16 mouse cellular contexts compared by ENCODE assay signal in the genomic region with DNA sequence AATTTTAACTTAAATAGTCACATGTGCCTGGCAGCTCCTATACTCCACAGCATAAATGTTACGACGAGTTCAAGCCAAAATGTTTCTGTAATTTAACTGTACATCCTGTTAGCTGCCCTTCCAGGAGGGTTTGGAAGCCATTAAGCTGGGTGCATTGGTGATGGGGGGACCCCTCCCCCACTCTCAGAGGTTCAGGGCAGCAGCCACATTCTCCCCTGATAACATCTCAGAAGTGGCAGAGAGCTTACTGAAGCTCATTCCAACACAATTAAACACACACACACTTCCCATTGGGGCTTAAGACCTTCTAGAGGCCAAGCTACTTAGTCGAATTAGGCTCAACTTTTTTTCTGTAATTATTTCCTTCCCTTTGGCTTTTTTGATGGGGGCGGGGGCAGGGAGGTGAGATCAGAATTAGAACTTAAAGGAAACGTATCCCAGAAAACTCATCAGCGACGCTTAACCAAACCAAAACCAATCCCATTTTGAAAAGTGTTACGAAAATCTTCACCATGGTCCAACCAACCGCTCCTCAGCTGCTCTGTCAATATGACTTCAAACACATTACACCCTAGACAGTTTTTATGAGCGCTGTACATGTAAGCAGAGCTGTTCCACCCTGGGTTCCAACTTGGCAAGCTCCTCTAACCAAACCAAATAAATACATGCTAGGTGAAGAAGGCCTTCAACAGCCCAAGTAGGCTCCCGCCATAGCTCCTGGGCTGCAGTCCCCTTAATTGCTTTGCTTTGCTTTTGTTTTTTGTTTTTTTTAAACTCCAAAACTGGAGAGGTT. TPM values are rescaled to one million over a fixed set of nuclear protein-coding genes. Genes with fewer than 3 reads are reported as not detected.
A peak's percentile ranks its signal among the peaks of the same experiment; 100 is the strongest.
DNase-seq lines count a peak whose midpoint lies in the region; ATAC-seq lines count a peak whose summit lies in the region.
"Had no signal": no experiment of that assay in that cellular context is flagged by ENCODE, and none has a peak within 500 bp of the region (broad histone marks: within the 10 kb centered on the region; RNA-seq: fewer than 3 reads in every experiment).

No protein-coding gene starts in this region.

- H3K9ac ChIP-seq in heart, embryonic 11.5 days (ENCODE audit: low read depth, low read length): no peak overlapping the region
- H3K9ac ChIP-seq in kidney, embryonic 16.5 days (replicated peaks; ENCODE audit: low read length): no peak overlapping the region
- H3K9ac ChIP-seq in embryonic facial prominence, embryonic 11.5 days (replicated peaks; ENCODE audit: low read length): no peak overlapping the region
- no peak overlapping the region for H3K9ac ChIP-seq in midbrain, embryonic 14.5 days (replicated peaks; ENCODE audit: low read length)
- no peak overlapping the region for H3K9ac ChIP-seq in midbrain, embryonic 16.5 days (ENCODE audit: low read depth, low read length)
- H3K9ac ChIP-seq: forebrain, embryonic 13.5 days had no signal

- H3K27ac ChIP-seq in heart, embryonic 11.5 days (ENCODE audit: low read depth, low read length): 0 out of 2 replicates have a peak overlapping the region, but pooled peaks have one; percentile 29
- 0 out of 2 replicates have a peak overlapping the region, but pooled peaks have one; percentile 1 for H3K27ac ChIP-seq in kidney, embryonic 16.5 days (ENCODE audit: low read length)
- no peak overlapping the region for H3K27ac ChIP-seq in embryonic facial prominence, embryonic 11.5 days (replicated peaks; ENCODE audit: low read depth, low read length)
- no peak overlapping the region for H3K27ac ChIP-seq in midbrain, embryonic 14.5 days (replicated peaks; ENCODE audit: low read depth, low read length)
- no peak overlapping the region for H3K27ac ChIP-seq in midbrain, embryonic 16.5 days (ENCODE audit: low read length)
- H3K27ac ChIP-seq: forebrain, embryonic 13.5 days; left cerebral cortex, adult 2 months had no signal

- H3K36me3 ChIP-seq in heart, embryonic 11.5 days (ENCODE audit: control insufficient read depth, insufficient read depth, low read length): no peaks in the 10 kb centered on the region
- H3K36me3 ChIP-seq in kidney, embryonic 16.5 days (ENCODE audit: insufficient read depth, low read length): no peaks in the 10 kb centered on the region
- H3K36me3 ChIP-seq in embryonic facial prominence, embryonic 11.5 days (replicated peaks; ENCODE audit: control insufficient read depth, insufficient read depth, low read depth, low read length): no peaks in the 10 kb centered on the region
- no peaks in the 10 kb centered on the region for H3K36me3 ChIP-seq in midbrain, embryonic 14.5 days (ENCODE audit: control insufficient read depth, insufficient read depth, low read length)
- H3K36me3 ChIP-seq in midbrain, embryonic 16.5 days (ENCODE audit: control insufficient read depth, insufficient read depth, low read length): no peaks in the 10 kb centered on the region

- peaks cover 62% of the 10 kb centered on the region for H3K4me1 ChIP-seq in heart, embryonic 11.5 days (ENCODE audit: control insufficient read depth, insufficient read depth, low read length)
- peaks cover 43% of the 10 kb centered on the region for H3K4me1 ChIP-seq in kidney, embryonic 16.5 days (ENCODE audit: insufficient read depth, low read length)
- no peaks in the 10 kb centered on the region for H3K4me1 ChIP-seq in embryonic facial prominence, embryonic 11.5 days (ENCODE audit: control insufficient read depth, insufficient read depth, low read length)
- H3K4me1 ChIP-seq in midbrain, embryonic 14.5 days (ENCODE audit: control insufficient read depth, insufficient read depth, low read length): peaks cover 10% of the 10 kb centered on the region; the same call in 1 of the 2 replicates
- H3K4me1 ChIP-seq in midbrain, embryonic 16.5 days (ENCODE audit: control insufficient read depth, insufficient read depth, low read length): peaks cover 7% of the 10 kb centered on the region; the same call in 1 of the 2 replicates

- no peaks in the 10 kb centered on the region for H3K9me3 ChIP-seq in heart, embryonic 11.5 days (replicated peaks; ENCODE audit: control insufficient read depth, low read length)
- no peaks in the 10 kb centered on the region for H3K9me3 ChIP-seq in kidney, embryonic 16.5 days (ENCODE audit: low read length)
- no peaks in the 10 kb centered on the region; the same call in 1 of the 2 replicates for H3K9me3 ChIP-seq in embryonic facial prominence, embryonic 11.5 days (replicated peaks; ENCODE audit: control insufficient read depth, low read length)
- no peaks in the 10 kb centered on the region for H3K9me3 ChIP-seq in midbrain, embryonic 14.5 days (ENCODE audit: control insufficient read depth, low read length)
- H3K9me3 ChIP-seq in midbrain, embryonic 16.5 days (replicated peaks; ENCODE audit: control insufficient read depth, low read length, poor library complexity, severe bottlenecking): no peaks in the 10 kb centered on the region
- H3K9me3 ChIP-seq: forebrain, embryonic 13.5 days had no signal

- WGBS in heart, embryonic 11.5 days (ENCODE audit: insufficient replicate concordance): 39% methylated on average over 11 of the region's 11 CpGs
- 53% methylated on average over 11 of the region's 11 CpGs for WGBS in kidney, embryonic 16.5 days
- WGBS in embryonic facial prominence, embryonic 11.5 days: 29% methylated on average over 11 of the region's 11 CpGs
- WGBS in large intestine, adult 2 months: 35% methylated on average over 11 of the region's 11 CpGs
- 69% methylated on average over 11 of the region's 11 CpGs for WGBS in midbrain, embryonic 14.5 days
- WGBS in midbrain, embryonic 16.5 days: 62% methylated on average over 11 of the region's 11 CpGs

- 0 out of 2 replicates have a peak, but pooled peaks cover 3% of the 10 kb centered on the region for H3K27me3 ChIP-seq in heart, embryonic 11.5 days (ENCODE audit: control insufficient read depth, insufficient read depth, low read length)
- H3K27me3 ChIP-seq in kidney, embryonic 16.5 days (ENCODE audit: insufficient read depth, low read length): peaks cover 24% of the 10 kb centered on the region; the same call in 1 of the 2 replicates
- no peaks in the 10 kb centered on the region; the same call in 1 of the 2 replicates for H3K27me3 ChIP-seq in embryonic facial prominence, embryonic 11.5 days (ENCODE audit: control insufficient read depth, insufficient read depth, low read length)
- peaks cover 30% of the 10 kb centered on the region for H3K27me3 ChIP-seq in midbrain, embryonic 14.5 days (ENCODE audit: control insufficient read depth, insufficient read depth, low read length)
- H3K27me3 ChIP-seq in midbrain, embryonic 16.5 days (ENCODE audit: control insufficient read depth, insufficient read depth, low read depth, low read length): peaks cover 14% of the 10 kb centered on the region

- peak overlapping the region; percentile 81 for H3K4me2 ChIP-seq in heart, embryonic 11.5 days
- no peak overlapping the region for H3K4me2 ChIP-seq in kidney, embryonic 16.5 days (replicated peaks; ENCODE audit: low read depth, low read length)
- H3K4me2 ChIP-seq in embryonic facial prominence, embryonic 11.5 days (ENCODE audit: low read depth, low read length): no peak overlapping the region
- H3K4me2 ChIP-seq in midbrain, embryonic 14.5 days (ENCODE audit: low read length): no peak overlapping the region
- no peak overlapping the region for H3K4me2 ChIP-seq in midbrain, embryonic 16.5 days (ENCODE audit: low read length)
- H3K4me2 ChIP-seq: forebrain, embryonic 13.5 days; liver, embryonic 11.5 days had no signal

- H3K4me3 ChIP-seq in heart, embryonic 11.5 days (ENCODE audit: low read depth, low read length): no peak overlapping the region
- H3K4me3 ChIP-seq in kidney, embryonic 16.5 days (ENCODE audit: low read length): no peak overlapping the region
- no peak overlapping the region for H3K4me3 ChIP-seq in embryonic facial prominence, embryonic 11.5 days (ENCODE audit: low read depth, low read length)
- no peak overlapping the region for H3K4me3 ChIP-seq in midbrain, embryonic 14.5 days (replicated peaks; ENCODE audit: low read depth, low read length)
- H3K4me3 ChIP-seq in midbrain, embryonic 16.5 days (ENCODE audit: low read depth, low read length): no peak overlapping the region
- H3K4me3 ChIP-seq: forebrain, embryonic 13.5 days; left cerebral cortex, adult 2 months had no signal

- ATAC-seq in heart, embryonic 11.5 days (replicated peaks; ENCODE audit: insufficient number of reproducible peaks, low FRiP score, low TSS enrichment): no peak
- no peak for ATAC-seq in kidney, embryonic 16.5 days (ENCODE audit: low FRiP score, low TSS enrichment)
- ATAC-seq in embryonic facial prominence, embryonic 11.5 days (replicated peaks; ENCODE audit: insufficient number of reproducible peaks, low FRiP score, low TSS enrichment, low read depth): no peak
- no peak for ATAC-seq in midbrain, embryonic 14.5 days (ENCODE audit: low FRiP score, low TSS enrichment)
- ATAC-seq in midbrain, embryonic 16.5 days: no peak
- ATAC-seq: forebrain, embryonic 13.5 days; hindbrain, embryonic 16.5 days; Patski had no signal

- DNase-seq in heart, postnatal 36 days: no peak
- DNase-seq in kidney, postnatal 14 days: no peak
- DNase-seq in embryonic facial prominence, embryonic 11.5 days (ENCODE audit: low spot score): peak; percentile 72
- DNase-seq in large intestine, adult 2 months (ENCODE audit: low read depth, low spot score): peak; percentile 37
- no peak for DNase-seq in midbrain, embryonic 14.5 days
- DNase-seq: cerebellum, adult 9-11 months; right cerebral cortex, postnatal 25 days had no signal

- intact Hi-C loops in heart, postnatal 36 days (cut with DNase I): no loop called here

RNA-seq across cellular contexts. Expression of a gene that starts 4.1 kb away (rescaled TPM):
- polyA plus RNA-seq in heart, embryonic 11.5 days (2014; fragmentation: Nextera tagmentation; extraction: Ambion mirVana): 10.2 and 12.6 TPM in 2 replicates
- total RNA-seq in heart, postnatal 36 days (2021): 1 to 10 TPM; 1.3 to 1.9 TPM
- 9.9 and 10.4 TPM in 2 replicates for polyA plus RNA-seq in kidney, embryonic 16.5 days (2015; fragmentation: Nextera tagmentation; extraction: Ambion mirVana)
- 10.2 and 11.8 TPM in 2 replicates for polyA plus RNA-seq in embryonic facial prominence, embryonic 11.5 days (2014; fragmentation: Nextera tagmentation; extraction: Ambion mirVana)
- polyA plus RNA-seq in large intestine, adult 2 months (2012; rRNA removed): 5.9 and 6.4 TPM in 2 replicates
- 0.82 and 3.2 TPM in 2 replicates for polyA plus RNA-seq in midbrain, embryonic 14.5 days (2014; fragmentation: Nextera tagmentation; extraction: Ambion mirVana)
- polyA plus RNA-seq in midbrain, embryonic 16.5 days (2015; fragmentation: Nextera tagmentation; extraction: Ambion mirVana): 2.0 and 2.4 TPM in 2 replicates
- total RNA-seq: megakaryocyte progenitor cell, adult 5-6 weeks had no signal
- polyA plus RNA-seq: Patski had no signal

Comparison
In these comparisons a context has a peak if more than half of its experiments do, and no peak if none do; other contexts are left out.
1. H3K27ac ChIP-seq: peak in heart, embryonic 11.5 days (single experiment) and kidney, embryonic 16.5 days (single experiment); none in embryonic facial prominence, embryonic 11.5 days (single experiment), midbrain, embryonic 14.5 days (single experiment) and midbrain, embryonic 16.5 days (single experiment).
2. DNase-seq: peak in embryonic facial prominence, embryonic 11.5 days (single experiment) and large intestine, adult 2 months (single experiment); none in heart, postnatal 36 days (0 of 2), kidney, postnatal 14 days (single experiment) and midbrain, embryonic 14.5 days (single experiment).